Mouse (Mus musculus): ENCODE results near the gene Nme8. TPM values are rescaled to one million over a fixed set of nuclear protein-coding genes. Genes with fewer than 3 reads are reported as not detected.

The Nme8 gene
- polyA plus RNA-seq, 1 experiment = not detected

DNA sequence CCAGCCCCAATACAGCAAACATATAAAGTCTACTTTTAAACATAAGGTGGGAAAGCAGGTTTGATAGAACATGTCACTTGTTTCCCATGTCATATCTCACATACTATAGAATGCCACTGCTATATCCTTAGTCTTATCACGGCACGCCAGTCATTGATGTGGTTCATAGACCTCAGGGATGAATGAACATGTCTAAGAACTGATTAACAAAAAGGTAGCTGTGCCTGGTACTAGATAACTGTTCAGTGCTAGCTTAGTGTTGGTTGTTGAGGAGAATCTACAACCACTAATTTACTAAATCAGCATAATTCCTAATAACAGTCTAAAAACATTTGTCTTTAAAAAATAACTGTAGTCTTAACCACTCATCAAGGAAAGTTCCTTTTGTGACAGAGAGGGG lies 47.8 kb downstream of the Nme8 start:
- DNase-seq (ENCODE audit: low read depth, low spot score) = no peak
- WGBS = 93% methylated on average over 2 of the region's 2 CpGs

DNA sequence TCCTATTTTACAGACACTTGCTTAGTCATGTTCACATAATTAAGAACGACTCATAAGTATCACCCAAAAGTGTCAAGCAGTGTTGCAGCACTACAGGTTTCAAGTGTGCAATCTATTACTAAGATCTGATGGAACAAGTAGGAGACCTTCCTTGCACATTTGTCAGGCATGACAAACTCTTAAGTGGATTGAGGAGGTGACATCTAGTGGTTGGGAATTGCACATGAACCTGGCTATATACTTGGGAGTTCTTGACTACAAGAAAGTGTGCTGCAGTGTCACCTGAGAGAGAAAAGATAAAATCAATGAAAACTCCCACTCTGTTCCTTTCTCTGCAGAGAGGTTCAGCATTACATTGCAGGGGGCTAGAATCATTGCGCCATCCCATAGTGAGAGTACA lies 53.4 kb downstream of the Nme8 start:
- WGBS = 59% methylated on average over 2 of the region's 2 CpGs
- DNase-seq (ENCODE audit: low read depth, low spot score) = no peak

DNA sequence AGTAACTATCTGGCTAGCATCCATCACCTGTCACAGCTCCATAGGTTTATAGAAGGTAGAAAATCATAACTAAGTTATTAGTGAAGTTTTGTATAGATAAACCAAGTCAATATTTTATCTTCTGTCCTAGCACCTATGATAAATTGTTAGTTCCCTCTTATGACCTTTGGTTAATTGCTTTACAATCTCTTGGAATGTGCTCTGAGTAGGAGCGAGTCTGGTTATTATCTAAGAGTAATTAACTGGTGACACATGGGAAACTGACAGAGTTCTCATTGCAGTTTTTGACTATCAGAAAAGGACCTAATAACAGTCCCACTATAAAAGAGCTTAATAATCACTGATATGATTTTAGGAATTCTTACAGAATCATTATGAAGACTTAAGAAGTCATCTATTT lies 54.1 kb downstream of the Nme8 start:
- WGBS = 8% methylated on average over 1 of the region's 1 CpGs

DNA sequence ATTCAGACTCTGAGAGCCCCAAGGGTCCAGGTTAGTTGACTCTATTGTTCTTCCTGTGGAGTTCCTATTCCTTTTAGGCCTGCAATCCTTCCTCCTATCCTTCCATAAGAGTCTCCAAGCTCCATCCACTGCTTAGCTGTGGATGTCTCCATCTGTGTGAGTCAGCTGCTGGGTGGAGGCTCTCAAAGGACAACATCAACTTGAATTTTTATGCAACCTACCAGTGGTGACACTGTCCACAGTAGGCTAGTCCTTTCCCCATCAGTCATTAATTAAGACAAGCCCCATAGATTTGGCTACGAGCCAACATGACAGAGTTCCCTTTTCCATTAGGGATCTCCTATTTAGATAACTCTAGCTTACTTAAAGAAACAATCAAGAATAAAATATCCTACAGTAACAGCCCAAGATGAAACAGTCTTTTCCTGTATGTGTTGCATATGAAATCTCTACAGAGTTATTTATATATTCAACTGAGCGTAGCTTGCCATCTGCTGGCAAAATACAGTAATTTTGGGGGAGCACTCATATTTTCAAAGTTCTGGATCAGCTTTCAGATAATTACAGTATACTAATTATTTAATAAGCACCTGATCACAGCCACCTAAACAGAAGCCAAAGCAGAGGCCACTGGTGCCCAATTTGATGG lies 57.3 kb downstream of the Nme8 start:
- 74% methylated on average over 2 of the region's 2 CpGs for WGBS
- no peak for DNase-seq (ENCODE audit: low read depth, low spot score)

More for the DNA sequence above, 54.1 kb downstream of the Nme8 start:
- DNase-seq (ENCODE audit: low read depth, low spot score) = no peak

DNA sequence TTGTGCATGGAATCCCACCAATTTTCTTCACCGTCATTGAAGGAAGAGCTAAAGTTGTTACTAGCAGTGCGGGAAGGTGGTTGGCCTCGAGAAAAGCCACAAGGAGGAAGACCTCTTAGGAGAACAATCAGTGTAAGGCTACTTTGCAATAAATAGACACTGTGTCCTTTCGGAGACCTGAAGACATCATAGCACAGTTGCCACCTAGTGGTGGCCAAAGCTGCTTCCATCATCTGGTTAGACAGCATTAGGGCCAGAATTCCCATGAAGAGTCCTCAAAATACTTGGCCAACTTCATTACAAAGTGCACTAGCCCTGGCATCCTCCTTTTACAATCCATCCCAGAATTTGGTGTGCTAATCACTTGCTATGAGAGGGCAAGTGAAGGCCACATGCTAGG lies 61.5 kb downstream of the Nme8 start:
- 64% methylated on average over 4 of the region's 4 CpGs for WGBS
- no peak for DNase-seq (ENCODE audit: low read depth, low spot score)

DNA sequence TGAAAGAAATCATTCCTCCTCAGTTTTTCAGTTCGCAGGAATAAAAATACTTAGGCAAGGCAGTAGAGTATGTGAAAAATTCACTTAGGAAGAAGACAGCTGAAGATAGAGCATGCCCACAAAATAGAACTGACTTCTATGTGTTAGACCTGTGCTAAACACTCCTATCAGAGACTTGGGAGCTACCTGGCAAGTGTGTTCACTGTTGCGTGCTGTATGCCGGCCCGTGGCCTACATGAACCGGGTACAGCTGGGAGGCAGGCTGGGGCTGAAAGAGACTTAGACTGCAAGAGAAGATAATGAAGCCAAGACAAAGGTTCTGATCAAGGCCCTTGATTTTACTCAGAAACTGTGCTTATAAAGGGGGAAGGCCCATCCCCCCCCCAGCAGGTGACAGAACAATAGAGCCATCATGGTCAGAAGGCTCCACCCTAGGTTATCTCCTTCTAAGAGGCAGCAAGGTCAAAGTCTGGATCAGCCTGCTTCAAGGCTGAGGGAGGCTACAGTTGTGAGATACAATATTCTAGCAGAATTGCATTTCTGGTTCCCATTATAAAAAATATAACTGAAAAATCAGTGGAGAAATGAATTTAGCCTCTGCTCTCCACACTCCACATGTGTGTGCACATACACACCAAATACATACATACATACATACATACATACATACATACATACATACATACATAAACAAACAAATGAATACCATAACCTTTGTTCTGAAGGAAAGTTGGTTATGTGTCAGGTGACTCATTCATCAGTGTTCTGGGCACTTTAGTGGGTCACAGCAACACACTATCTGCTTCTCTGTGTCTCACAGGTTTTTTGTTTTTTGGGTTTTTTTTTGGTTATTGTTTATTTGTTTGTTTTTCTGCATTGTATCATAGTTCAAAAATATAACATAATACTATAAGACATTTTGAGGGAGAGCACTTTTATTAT lies 66.6 kb downstream of the Nme8 start:
- 94% methylated on average over 5 of the region's 5 CpGs for WGBS
- DNase-seq (ENCODE audit: low read depth, low spot score) = no peak

DNA sequence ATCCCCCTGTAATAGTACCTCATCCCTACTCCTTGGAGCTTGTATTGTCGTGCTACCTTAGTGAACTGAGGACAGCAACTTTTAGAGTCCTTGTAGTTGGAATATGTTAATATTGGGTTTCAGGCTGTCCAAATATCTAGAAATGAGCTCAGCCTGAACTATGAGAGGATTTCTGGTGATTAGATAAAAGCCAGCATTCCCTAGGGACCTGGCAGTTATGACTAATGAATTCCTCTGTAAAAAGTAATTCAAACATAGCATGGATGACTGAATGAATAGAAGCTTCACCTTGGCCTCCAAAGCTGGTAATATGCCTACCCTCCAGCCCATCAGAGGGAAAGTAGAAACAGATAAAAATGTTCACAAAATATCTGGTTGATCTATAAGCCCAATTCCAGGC lies 71.1 kb downstream of the Nme8 start:
- no peak for DNase-seq (ENCODE audit: low read depth, low spot score)
- WGBS = 76% methylated on average over 1 of the region's 1 CpGs

DNA sequence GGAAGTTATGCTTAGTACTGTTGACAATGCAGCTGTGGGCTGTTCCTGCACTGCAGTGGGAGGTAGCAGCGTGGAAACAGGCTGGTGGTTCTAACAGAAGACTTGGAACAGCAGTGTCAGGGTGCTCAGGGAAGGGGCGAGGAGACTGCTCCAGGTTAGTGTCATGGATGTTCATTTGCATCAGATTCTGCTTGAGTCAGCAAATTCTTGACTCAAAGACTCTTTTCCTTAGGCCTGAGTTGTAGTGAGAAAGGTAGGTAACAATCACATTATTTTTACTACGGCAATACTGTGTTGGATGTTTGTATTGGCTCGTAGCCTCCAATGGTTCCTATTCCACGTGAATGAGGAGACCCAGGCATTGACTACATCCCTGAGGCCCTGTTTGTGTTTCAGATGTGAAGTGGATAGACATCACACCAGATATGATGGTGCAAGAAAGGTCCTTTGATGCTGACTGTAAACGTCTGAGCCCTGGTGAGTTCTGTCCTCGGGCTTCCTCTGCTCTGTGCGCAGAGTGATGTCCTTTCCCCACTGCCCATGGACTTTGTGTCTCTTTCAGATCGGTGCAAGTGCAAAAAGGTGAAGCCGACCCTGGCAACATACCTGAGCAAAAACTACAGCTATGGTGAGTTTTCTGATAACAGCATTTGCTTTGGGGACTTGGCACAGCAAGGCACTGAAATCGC lies 72.8 kb downstream of the Nme8 start:
- 64% methylated on average over 11 of the region's 11 CpGs for WGBS
- no peak for DNase-seq (ENCODE audit: low read depth, low spot score)

DNA sequence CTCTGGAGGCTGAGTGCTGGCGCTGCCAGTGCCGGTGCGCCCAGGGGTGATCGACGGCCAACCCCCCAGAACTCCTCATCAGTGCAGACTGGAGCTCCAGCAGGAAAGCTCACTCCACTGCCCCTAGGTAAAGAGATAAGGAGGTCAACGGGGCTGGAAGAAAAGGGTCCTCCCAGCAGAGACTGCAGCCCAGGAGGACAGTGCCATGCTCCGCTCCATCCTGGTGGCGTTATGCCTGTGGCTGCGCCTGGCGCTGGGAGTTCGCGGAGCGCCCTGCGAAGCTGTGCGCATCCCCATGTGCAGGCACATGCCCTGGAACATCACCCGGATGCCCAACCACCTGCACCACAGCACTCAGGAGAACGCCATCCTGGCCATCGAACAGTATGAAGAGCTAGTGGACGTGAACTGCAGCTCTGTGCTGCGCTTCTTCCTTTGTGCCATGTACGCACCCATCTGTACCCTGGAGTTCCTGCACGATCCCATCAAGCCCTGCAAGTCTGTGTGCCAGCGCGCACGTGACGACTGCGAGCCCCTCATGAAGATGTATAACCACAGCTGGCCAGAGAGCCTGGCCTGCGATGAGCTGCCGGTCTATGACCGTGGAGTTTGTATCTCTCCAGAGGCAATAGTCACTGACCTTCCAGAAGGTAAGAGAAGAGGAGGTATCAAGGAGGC lies 74.2 kb downstream of the Nme8 start:
- WGBS = 24% methylated on average over 30 of the region's 30 CpGs
- DNase-seq (ENCODE audit: low read depth, low spot score) = no peak

DNA sequence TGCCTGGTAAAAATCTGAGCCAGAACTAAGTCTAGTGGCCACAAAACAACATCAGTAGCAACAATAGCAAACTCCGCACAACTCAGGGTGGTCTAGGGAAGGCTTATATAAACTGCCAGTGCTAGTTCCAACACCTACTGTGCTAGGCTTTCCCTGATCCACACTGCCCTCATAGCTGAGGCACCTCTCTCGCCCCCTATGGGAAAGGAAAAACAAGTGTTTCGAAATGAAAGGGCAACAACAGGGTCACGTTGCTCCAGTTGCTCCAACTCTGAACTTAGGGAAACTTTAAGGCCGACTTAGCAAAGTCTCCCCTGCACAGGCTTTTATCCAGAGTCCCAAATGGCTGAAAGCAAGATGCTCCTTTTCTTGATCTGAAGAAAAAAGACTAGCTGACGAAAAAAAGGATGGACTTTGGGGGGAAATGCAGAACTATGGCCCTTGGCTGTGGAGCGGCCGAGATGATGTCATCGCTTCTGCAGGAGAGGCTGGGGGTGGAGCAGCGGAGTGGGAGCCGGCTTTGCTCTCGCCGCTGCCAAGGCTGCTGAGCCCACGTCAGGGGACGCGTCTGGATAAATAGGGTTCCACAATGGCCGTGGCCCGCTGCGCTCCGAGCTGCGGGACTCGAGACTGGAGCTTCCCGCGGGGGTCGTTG lies 74.9 kb downstream of the Nme8 start, which contains the start of gene Sfrp4:
Sfrp4 (plus strand) TSS at position 532 of the 655 bp plus-strand sequence.
- 5% methylated on average over 25 of the region's 25 CpGs for WGBS
- DNase-seq (ENCODE audit: low read depth, low spot score) = no peak

DNA sequence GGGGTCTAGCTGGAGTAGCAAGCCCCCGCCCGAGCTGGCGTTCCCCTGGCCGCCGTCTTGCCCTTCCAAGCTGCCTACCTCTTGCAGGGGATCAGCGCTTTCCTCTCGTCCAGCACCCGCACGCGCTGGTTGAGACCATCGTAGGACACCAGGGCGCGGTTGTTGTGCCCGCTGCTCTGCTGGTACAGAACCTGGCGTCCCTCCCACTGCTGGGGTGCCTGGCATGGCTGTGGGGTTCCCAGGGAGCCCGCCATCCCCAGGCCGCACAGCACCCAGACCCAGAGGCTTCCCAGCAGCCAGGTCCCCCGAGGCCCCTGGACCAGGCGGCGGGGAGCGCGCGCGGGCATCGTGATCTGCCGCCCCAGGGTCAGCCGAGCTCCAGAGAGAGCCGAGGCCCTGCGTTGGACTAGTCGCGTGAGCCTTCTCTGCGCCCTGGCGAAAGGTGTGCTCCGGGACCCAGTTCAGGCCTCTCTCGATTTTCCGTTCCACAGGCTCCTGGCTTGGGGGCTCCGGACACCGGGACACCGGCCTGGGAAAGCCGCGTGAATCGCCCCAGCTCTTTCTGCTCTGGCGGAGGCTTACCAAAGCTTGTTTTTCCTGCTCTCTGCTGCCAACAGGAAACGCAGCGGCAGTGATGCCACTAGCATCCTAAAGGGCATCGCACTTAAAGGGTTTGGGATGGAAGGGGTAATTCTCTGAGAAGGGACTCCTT lies 78.2 kb downstream of the Nme8 start, which contains the start of gene Epdr1:
Epdr1 (minus strand) TSS at position 712 of the 712 bp plus-strand sequence.
- WGBS = 2% methylated on average over 46 of the region's 46 CpGs

DNA sequence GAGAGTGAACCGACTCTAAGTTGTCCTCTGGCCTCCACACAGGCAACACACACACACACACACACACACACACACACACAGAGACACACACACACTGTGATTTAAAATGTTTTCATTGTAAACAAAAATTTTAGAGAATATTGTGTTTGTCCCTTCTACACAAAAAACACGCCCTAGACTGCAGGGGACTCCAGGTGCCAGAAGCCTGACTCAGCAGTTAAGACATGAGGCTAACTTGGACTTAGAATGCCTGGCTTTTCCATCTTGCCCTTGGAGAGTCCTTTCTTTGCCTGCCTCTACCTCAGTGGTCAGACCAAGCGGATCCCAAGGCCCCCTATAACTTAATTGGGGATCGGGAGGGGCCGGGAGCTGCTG lies 78.8 kb downstream of the Nme8 start:
- 21% methylated on average over 5 of the region's 5 CpGs for WGBS
- DNase-seq (ENCODE audit: low read depth, low spot score) = no peak

More for the DNA sequence above, 78.2 kb downstream of the Nme8 start, which contains the start of gene Epdr1:
- DNase-seq (ENCODE audit: low read depth, low spot score) = no peak

DNA sequence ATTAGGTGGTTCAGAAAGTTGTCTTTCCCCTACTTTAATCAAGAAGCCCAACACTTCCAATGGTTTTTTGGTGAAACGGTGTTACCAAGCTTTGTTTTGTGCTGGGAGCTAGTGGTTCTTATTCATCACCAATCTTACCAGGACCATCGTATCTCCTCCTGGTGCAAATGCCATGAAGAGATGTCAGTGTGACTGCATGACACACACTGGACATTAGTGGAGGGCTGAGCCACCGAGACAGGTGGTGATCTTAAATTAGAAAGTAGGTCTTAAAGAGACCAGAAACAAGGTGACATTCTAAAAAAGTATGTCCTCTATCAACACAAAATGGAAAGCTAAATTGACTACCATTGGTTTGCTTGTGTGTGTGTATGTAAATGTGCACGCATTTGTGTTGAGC lies 79.5 kb downstream of the Nme8 start:
- WGBS = 95% methylated on average over 4 of the region's 4 CpGs
- DNase-seq (ENCODE audit: low read depth, low spot score) = no peak

DNA sequence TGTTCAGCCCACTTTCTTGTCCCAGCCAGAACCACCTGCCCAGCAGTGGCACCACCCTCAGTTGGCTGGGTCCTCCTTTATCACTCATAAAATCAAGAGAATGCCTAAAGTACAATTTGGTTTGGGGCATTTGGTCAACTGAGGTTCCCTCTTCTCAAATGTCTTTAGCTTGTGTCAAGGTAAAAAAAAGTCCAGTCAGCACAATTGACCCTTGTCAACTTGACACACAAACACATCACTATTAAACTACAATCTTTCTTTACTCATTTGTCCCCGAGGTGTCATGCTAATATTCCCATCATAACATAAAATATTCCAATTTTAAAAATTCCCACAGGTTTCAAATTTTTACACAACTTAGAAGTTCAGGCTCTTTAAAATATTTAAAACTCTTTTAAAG lies 83.3 kb downstream of the Nme8 start:
- no peak for DNase-seq (ENCODE audit: low read depth, low spot score)
- 72% methylated on average over 1 of the region's 1 CpGs for WGBS

DNA sequence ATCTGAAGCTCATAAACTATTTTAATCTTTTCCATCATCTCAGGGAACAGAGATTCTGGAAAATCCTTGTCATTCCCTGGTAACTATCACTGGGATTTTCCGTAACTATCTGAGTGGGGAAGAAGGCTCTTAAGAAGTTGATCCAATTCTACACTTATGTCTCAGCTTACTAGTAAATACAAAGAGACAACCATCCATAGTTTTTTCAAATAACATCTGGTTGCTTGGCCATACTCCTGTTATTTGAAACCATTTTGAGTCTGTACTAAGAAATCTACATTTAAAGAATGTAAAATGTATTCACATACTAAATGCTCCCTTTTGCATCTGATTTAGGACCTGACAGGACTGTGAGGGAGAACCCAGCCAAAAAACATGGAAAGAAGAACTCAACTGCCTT lies 84.2 kb downstream of the Nme8 start:
- whole genome bisulfite sequencing = 77% methylated on average over 1 of the region's 1 CpGs
- no peak for DNase-seq (ENCODE audit: low read depth, low spot score)

DNA sequence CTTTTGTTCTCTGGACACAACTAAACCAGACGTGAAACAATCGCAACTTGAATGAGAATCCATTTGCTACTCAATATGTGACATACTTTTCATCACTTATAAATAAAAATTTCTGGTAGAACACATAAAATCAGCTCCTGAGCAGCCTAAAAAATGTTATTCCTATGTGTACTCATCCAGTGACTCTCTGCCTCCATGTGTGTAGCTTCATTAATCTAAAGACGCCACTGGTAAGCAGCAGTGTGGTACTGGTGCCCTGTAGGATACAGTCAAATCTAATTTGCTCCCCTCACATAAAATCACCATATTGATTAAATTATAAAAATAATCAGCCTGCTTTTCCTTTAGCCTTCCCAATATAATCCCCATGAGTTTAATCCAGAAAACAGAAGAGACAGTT lies 84.6 kb downstream of the Nme8 start:
- 87% methylated on average over 3 of the region's 3 CpGs for whole genome bisulfite sequencing
- DNase-seq (ENCODE audit: low read depth, low spot score) = no peak

DNA sequence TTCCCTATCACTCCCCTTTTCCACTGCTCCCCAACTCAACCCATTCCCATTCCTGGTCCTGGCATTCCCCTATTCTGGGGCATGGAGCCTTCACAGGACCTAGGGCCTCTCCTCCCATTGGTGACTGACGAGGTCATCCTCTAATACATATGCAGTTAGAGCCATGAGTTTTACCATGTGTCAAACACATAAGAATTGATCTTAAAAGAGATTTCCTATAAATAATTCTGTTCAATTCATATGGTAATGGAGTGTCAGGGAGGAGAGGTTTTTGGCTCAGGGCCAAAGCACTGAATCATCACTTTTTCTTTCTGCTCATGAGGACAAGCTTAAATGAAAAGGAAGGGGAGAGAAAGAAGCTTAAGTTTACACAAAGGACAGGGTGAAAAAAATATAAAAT lies 85.2 kb downstream of the Nme8 start:
- no peak for DNase-seq (ENCODE audit: low read depth, low spot score)

DNA sequence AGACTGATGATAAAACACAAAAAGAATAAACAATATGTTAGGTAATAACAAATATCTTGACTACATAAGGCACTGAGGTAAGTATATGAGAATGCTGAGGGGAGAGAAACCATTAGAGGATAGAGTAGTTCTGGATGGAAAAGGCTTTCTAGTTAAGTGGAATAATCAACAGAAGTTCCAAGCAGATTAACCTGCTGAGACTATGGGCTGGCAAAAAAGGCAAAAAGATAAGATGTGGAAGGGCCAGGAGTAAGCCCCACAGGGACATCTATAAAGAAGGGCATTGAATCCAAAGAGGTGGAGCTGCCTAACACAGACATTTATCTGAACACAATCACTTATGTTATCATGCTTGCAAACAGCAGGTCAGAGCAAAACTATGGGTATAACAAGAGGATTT lies 89.5 kb downstream of the Nme8 start:
- no peak for DNase-seq (ENCODE audit: low read depth, low spot score)

More for the DNA sequence above, 85.2 kb downstream of the Nme8 start:
- WGBS = 96% methylated on average over 1 of the region's 1 CpGs

DNA sequence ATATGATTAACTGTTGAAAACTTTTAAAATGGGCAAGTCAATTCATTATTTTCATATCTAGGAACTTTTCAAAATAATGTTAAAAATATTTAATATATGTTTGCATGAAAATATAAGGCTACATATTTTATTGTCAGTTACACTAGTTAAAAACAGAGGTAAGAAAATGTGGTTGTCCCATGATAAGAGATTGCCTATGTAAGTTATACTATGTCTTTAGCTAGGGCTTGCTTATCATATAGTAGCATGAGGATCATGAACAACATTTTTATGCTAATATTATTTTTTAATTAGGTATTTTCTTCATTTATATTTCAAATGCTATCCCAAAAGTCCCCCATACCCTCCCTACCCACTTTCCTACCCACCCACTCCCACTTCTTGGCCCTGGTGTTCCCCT lies 92.7 kb downstream of the Nme8 start:
- no peak for DNase-seq (ENCODE audit: low read depth, low spot score)
